Comparison of ENCODE assay signal across 7 mouse cellular contexts in the genomic region with DNA sequence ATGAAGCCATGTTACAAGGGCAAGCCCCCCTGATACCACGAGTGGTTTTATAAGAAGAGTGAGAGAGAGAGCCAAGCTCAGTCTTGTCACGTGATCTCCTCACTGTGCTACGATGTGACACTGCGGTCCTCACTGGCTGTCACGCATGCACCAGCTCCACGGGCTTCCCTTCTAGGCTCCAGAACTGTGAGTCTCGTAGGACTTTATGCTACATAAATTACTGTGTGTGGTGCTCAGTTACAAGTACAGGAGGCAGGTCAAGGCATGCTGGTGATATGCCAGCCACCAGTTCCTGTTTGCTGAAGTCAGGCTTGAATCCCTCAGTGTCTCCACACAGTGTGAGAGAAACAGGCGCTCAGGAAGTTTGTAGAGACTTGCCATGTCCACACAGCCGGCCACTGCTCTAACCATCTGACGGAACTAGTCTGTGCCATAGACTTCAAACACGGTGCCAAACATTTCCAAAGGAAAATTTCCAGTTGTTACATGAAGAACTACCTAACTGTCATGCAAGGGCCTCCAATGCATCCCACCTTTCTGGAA.
DNase-seq lines count a peak whose midpoint lies in the region; ATAC-seq lines count a peak whose summit lies in the region.

No protein-coding gene starts in this region.

- ATAC-seq in hematopoietic stem cell, adult 5-6 weeks (replicated peaks in 1 of 2; ENCODE audit: insufficient read depth in 1 of 2, low FRiP score in 2 of 2, low TSS enrichment in 1 of 2, low read depth in 1 of 2, poor library complexity in 2 of 2, severe bottlenecking in 2 of 2) = peak; percentile 74

- DNase-seq in urinary bladder, adult 18-20 months (ENCODE audit: low spot score in 2 of 2) = peak; percentile 12 to 18
- DNase-seq in urinary bladder, postnatal 10 days (ENCODE audit: low spot score) = no peak
- peak; percentile 75 for DNase-seq in cerebellum, adult 9-10 months
- DNase-seq in embryo, embryonic 10.5 days (ENCODE audit: low spot score) = no peak
- DNase-seq in layer of hippocampus, postnatal 25 days (ENCODE audit: extremely low spot score in 1 of 2, low spot score in 1 of 2) = no peak
- DNase-seq in right cerebral cortex, postnatal 10 days (ENCODE audit: low spot score in 2 of 2) = no peak

Comparison
In these comparisons a context has a peak if more than half of its experiments do, and no peak if none do; other contexts are left out.
1. DNase-seq: peak in urinary bladder, adult 18-20 months (2 of 2) and cerebellum, adult 9-10 months (single experiment); none in urinary bladder, postnatal 10 days (single experiment), embryo, embryonic 10.5 days (single experiment), layer of hippocampus, postnatal 25 days (0 of 2) and right cerebral cortex, postnatal 10 days (0 of 2).